Mouse (Mus musculus) WW6 (cell line): ENCODE measurements around the gene Clic3.
"Not testable (repeated sequence)": the region's sequence is repeated elsewhere in the genome, so short reads cannot be mapped to it uniquely, and the experiment has no call there.

Experiments
- DNase-seq: peaks from one replicate; pipeline ENCODE4 v3.0.0-alpha.2; 2013; ENCODE audit warnings: low read depth, low spot score

Clic3 gene

GRCm38 (mm10) chr2:25456205-25456953, at the start of gene Clic3:
Gene Clic3 (plus strand): TSS chr2:25456838.
- no peak for DNase-seq

GRCm38 (mm10) chr2:25408908-25409307, 47.7 kb upstream of the Clic3 start:
- DNase-seq = no peak

GRCm38 (mm10) chr2:25413436-25413835, 43.2 kb upstream of the Clic3 start:
- not testable (repeated sequence) for DNase-seq

- DNase-seq = no peak
Measured at GRCm38 (mm10) chr2:25417426-25417825, 39.2 kb upstream of the Clic3 start.

- peak; percentile 59 for DNase-seq
Measured at GRCm38 (mm10) chr2:25421896-25422295, 34.7 kb upstream of the Clic3 start.

GRCm38 (mm10) chr2:25422587-25423410, 33.8 kb upstream of the Clic3 start, which contains the start of gene Fut7:
Gene Fut7 (plus strand): TSS chr2:25423267.
- no peak for DNase-seq

GRCm38 (mm10) chr2:25423626-25424025, 33.0 kb upstream of the Clic3 start:
- no peak for DNase-seq

GRCm38 (mm10) chr2:25425481-25425880, 31.2 kb upstream of the Clic3 start:
- no peak for DNase-seq

- DNase-seq = peak; percentile 49
Measured at GRCm38 (mm10) chr2:25426721-25427191, 29.9 kb upstream of the Clic3 start.

GRCm38 (mm10) chr2:25427256-25427655, 29.4 kb upstream of the Clic3 start:
- DNase-seq = no peak

GRCm38 (mm10) chr2:25428442-25429236, 28.0 kb upstream of the Clic3 start, which contains the start of gene Abca2:
Gene Abca2 (plus strand): TSS chr2:25428703.
- peak; percentile 77 for DNase-seq

- DNase-seq = no peak
Measured at GRCm38 (mm10) chr2:25429435-25430180, 27.0 kb upstream of the Clic3 start.

GRCm38 (mm10) chr2:25430395-25431233, 26.0 kb upstream of the Clic3 start:
- no peak for DNase-seq

- DNase-seq = no peak
Measured at GRCm38 (mm10) chr2:25431308-25431855, 25.3 kb upstream of the Clic3 start.

GRCm38 (mm10) chr2:25432326-25433098, 24.1 kb upstream of the Clic3 start:
- DNase-seq = no peak

GRCm38 (mm10) chr2:25433101-25433500, 23.5 kb upstream of the Clic3 start:
- no peak for DNase-seq

GRCm38 (mm10) chr2:25434292-25434691, 22.3 kb upstream of the Clic3 start:
- DNase-seq = no peak

- DNase-seq = no peak
Measured at GRCm38 (mm10) chr2:25436286-25436820, 20.3 kb upstream of the Clic3 start.

- no peak for DNase-seq
Measured at GRCm38 (mm10) chr2:25441067-25441466, 15.6 kb upstream of the Clic3 start.
